Mouse (Mus musculus) urinary bladder, postnatal 25 days (tissue): ENCODE data around the gene Ppm1a.

Experiments used
- DNase-seq: peaks from one replicate; pipeline ENCODE4 v3.0.0; 2022; ENCODE audit warnings: low spot score

Gene Ppm1a

DNA sequence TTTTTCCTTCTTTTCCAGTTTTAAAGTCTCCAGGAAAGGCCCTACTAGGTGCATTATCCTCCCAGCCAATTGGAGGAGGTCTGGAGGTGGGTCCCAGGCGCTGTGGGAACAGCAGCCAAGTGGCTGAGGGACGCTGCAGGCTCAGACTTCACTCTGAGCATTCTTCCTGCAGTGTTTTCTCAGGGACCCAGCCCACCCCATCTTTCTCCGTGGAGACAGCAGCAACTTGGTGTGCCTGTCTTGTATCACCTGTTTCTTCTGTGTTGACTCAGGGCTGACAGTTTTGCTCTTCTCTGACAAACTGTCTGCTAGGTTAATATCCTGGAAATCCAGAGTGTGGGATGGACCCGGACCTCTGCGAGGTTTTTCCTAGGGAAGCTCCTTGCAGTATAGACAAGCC, 68.4 kb downstream of the Ppm1a start:
- DNase-seq, result no peak

DNA sequence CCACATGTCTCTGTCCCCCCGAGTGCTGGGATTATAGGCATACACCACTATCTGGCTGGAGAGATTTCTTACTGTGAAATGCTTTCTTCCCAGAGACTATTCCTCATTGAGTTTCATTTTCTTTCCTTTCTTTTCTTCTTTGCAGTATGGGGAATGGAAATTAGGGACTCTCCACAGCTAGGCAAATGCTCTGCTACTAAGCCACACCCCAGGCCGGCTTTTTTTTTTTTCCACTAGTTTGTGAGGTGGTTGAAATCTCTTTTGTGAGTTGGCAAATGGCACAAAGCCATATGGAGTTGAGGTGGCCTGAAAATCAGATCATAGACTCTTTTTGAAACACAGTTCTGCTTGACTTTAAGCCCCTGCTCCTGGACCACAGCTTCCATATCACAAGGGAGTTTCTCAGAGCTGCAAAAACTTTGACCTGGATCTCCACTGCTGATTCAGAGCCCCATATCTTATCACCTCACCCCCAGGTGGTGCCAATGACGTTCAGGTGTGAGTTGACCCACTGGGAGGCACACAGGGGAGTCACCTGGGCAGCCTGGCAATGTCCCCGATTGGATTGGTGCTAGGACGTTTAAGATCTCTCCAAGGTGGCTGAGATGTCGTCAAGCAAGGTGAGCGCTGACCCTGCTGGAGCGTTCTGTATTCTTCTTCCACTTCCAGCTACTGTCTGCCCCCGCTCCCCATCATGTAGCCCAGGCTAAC, 71.7 kb downstream of the Ppm1a start:
- DNase-seq, result no peak

DNA sequence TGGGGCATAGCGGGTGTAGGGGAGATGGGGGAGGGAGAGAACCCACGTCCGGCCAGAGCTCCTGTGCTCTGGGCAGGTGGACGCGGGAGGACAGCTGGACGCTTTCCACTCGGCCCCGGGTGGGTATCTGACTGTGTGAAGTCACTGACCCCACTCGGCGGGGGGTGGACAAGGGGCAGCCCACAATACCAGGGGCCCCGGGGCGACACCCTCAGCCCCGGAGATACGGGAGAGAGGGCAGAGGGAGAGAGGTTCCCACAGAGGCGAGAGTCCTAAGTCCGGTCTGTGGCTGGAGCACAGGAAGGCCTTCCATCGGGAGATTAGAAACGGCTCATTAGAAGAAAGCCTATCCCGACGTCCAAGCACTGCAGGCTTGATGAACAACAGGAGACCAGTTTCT, 72.5 kb downstream of the Ppm1a start:
- DNase-seq, result no peak

DNA sequence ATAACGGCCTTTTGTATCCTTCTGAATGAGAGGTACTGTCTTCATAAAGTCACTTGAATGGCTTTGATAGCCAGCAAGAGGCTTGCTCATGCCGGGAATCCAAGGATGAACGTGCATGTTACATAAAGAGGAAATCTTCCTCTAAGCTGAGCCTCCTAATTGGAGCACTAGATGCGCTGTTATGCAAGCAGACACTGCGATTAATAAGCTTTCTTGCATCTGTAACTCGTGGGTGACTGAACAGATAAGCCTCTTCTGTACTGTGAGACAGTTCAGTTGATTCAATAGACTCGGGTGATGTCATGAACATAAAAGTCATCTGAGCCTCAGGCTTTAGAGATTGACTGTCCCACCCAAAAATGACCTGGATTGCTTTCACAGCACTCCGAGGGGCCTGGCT, 73.1 kb downstream of the Ppm1a start:
- DNase-seq, result no peak

DNA sequence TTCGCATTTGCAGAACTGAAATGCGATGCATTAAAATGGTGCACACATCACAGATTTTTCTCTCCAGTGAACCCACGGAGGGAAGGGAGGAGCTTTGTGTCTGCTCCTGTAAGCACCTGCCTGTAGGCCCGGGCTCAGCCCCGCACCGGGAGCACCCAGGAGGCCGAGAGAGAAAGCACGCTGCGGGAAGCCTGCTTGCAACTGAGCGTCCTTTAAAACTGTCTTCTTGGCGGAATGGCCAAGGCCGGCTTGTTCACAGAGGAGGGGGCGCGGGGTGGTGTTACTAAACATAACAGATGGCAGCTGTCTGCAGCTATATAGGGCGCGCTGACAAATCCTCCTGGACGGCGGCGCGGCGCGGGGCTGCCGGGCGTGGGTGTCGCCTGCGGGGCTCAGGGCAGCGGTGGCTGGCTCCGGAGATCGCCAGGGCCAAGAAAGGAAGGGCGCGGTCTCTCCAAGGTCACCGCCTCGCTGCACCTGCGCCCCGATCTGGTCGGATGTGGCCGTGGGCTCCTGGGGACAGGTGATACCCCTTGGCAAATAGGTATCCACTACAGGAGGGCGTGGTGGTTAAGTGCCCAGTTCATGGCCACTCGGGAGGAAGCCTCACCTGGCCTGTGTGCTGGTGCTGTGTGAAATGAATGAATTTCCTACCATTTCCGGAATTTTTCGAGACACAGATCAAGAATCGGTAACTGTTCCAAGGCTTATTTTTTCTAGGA, 74.6 kb downstream of the Ppm1a start:
- no peak for DNase-seq

DNA sequence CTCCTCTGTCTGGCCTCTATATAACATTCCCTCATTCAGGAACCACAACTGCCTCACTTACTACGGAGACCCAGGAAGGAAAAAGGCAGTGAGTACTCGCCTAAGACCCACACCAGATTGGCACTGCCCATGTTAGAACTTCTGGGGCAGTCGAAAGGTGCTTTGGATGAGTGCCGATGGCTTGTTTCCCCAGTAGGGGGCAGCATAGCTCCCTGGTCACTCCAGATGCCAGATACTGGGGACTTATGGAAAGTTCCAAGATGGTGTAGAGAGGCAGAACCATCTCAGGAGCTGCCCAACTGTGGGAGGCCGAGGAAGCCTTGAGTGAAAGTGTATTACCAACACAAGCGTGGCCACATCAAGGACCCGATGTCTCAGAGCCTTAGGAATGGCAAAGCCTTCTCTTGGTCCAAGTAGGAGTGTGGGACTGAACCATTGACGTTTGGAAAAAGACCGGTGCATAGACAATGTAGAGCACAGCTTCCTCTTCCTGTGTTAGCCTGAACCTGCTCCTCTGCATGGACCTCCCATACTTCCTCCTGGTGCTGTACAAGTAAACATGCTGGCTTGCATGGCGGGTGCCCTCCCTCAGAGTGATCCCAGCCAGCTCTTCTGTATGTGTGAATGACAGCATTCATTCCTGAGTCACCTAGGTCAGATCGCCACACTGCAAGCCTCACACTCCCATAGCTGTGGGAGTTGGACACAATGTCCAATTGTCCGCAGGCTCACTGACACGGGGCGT, 77.7 kb downstream of the Ppm1a start:
- DNase-seq, result no peak

DNA sequence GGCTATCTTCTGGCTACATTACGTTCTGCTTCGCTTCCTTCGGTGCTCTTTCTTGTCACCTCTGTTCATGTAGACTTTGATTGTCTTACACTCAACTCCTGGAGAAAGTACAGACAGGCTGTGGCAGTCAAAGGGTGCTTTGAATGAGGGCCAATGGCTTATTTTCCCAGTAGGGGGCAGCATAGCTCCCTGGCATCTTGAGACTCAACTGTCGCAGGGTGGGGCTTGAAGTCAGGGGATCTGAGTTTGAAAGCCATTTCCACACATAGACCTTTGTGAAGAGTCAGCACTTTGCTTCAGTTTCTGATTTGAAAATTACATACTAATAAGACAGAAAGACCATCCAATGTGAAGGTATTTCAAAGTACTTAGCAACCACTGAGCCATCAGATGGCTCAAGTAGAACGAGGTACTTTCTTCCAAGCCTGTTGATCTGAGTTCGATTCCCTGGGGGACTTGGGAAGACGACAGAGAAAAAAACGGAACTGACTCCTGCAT, 78.3 kb downstream of the Ppm1a start:
- DNase-seq, result no peak

DNA sequence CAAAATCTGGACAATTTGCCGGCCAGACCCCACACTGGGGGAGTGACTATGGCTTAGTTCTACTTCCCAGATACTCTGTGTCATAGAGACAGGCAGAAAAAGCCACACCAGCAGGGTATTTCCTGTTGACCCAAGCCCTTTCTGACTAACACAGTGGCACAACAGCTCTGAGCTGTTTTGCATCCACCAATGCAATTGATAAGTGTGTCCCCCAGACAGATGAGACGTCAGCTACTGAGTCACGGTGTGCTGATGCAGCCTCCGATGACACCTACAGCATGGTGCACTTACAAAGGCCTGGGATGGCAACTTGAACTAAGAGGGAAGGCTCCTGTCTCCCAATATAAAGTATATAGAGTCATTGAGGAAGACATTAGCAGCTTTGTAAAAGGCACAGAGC, 80.0 kb downstream of the Ppm1a start:
- DNase-seq, result no peak

DNA sequence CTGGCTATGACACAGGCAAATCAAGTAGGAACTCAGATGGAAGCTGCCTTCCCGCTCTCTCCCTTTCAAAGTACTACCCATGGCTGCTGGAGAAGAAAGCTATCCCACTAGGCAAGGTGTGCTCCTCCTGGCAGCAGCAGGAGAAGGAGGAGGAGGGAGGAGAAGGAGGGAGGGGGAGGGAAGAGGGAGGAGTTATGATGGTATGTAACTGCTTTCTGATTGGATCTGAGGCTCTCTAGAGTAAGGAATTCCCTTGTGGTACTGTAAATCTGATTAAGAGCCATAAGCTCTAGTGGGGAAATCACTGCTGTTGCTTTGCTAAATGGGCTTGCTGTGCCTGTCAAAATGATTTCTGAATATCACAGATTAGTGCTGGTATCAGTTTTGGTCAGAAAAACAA, 84.2 kb downstream of the Ppm1a start:
- DNase-seq, result no peak

DNA sequence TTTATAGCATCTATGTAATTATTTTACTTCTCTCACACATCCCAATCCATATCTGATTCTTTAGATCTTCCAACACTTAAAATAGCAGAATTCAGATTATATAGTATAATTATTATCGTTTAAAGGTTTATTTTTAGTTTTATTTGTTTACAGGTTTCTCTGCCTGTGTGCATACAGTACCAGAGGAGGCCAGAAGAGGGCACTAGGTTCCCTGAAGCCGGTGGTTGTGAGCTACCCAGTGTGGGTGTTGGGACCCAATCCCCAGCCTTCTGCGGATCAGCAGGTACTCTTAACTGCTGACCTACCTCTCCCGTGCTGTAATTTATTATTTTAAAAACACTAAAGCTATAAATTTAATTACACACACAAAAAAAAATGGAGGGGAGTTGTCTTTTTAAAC, 85.9 kb downstream of the Ppm1a start:
- DNase-seq, result no peak

DNA sequence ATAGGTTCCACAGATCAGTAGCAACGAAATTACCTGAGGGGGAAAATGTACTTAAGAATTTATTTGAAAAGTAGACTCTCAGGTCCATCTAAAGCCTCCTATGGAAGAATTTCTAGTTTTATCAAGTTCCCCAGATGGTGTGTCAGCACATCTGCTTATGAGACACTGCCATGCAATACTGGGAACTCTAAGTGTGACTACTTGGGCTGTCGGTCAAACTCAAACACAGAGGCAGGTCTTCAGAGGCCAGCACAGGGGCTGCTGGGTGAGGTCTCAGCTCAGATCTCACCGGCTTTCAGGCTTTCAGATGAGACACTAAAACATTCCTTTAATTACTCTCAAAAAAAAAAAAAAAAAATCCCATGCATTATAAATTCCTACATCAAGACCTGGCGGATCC, 86.3 kb downstream of the Ppm1a start:
- no peak for DNase-seq

DNA sequence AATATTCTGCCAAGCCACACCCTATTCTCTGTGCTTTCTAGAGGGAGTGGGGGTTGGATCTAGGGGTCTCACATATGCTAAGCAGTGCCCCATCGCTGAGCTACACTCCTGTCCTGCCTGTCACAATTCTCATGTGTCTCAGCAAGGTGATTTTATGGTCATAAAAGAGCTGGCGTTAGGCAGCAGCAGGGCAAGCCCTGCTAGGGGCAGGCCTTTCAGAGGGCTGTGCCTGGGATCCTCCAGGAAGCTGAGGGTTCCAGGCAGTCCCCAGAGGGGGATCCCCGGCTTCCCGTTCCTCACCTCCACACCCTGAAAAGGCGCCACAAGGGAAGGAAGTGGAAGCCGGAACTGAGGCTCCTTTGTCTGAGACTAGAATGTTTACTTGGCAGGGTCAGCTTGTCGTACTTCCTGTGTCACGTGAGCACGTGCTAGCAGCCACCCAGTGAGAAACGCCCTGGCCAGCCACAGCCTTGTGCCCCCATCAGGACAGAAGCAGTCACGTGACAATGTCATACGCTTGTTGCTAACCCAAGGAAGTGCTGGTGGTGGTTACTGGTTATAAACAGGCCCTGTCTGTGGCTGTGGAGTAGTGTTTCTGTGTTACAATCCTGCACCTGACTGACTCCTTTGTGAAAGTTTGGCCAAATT, 86.8 kb downstream of the Ppm1a start:
- peak; percentile 7 for DNase-seq

DNA sequence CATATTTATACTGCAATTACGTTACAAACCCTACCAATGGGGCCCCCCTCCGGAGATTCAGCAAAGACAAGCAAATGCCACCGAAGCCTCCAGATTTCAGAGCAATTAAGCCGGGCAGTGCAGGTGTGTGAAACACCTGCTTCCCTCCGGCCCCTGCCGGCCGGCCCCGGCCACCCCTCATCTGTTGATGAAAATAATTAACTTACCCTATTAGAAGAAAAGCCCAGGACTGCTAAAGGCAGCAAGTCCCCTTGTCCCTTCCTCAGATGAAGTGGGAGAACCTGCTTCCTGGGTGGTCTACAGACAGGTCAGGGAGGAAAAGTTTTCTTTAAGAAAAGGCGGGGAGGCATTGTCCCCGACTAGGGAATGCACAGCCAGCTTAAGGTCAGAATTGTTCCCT, 88.7 kb downstream of the Ppm1a start:
- no peak for DNase-seq

DNA sequence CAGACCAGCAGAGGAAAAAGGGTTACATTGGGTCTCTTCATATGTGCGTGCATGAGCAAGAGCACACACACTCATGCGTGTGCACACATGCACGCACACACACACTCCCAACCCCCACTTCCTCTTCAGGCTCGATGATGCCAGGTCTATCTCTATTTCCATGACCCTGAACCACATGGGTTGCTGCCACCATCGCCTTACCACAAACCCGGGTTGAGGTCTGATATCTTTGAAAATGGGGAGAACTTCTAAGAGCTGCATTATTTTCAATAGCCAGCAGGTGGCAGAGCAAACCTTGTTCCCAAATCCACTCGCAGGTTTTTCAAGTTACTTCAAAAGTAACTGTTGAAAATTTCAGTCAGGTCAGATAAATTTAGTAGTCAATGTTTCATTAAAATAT, 90.5 kb downstream of the Ppm1a start:
- DNase-seq, result peak; percentile 39
